Mouse (Mus musculus): Measurements from ENCODE around the gene Tmem52b. TPM values are rescaled to one million over a fixed set of nuclear protein-coding genes. Genes with fewer than 3 reads are reported as not detected.

Gene Tmem52b
- polyA plus RNA-seq, 1 experiment from 2014 or later = 0.24 TPM

GRCm38 (mm10) chr6:129541931-129542330 lies 29.6 kb downstream of the Tmem52b start:
- Histone ChIP-seq H3K27ac (no peak overlapping the region), H3K4me2 (replicated peaks) (no peak overlapping the region), H3K9me3 (ENCODE audit: control insufficient read depth, low read length) (no peaks in the 10 kb centered on the region), H3K9ac (no peak overlapping the region), H3K36me3 (replicated peaks; ENCODE audit: control insufficient read depth, insufficient read depth) (peaks cover 60% of the 10 kb centered on the region), H3K27me3 (ENCODE audit: control insufficient read depth, insufficient read depth, low read length) (no peaks in the 10 kb centered on the region), H3K4me3 (replicated peaks; ENCODE audit: low read length) (no peak overlapping the region), H3K4me1 (replicated peaks; ENCODE audit: control insufficient read depth, insufficient read depth, low read length) (0 out of 2 replicates have a peak, but pooled peaks cover under 1% of the 10 kb centered on the region)
- no peak for ATAC-seq (ENCODE audit: low FRiP score)
- no peak for DNase-seq (ENCODE audit: low spot score)
- WGBS = 36% methylated on average over 9 of the region's 9 CpGs

- H3K9me3 ChIP-seq (ENCODE audit: control insufficient read depth, low read length) = no peaks in the 10 kb centered on the region
- H3K36me3 ChIP-seq (replicated peaks; ENCODE audit: control insufficient read depth, insufficient read depth) = peaks cover 57% of the 10 kb centered on the region
- no peak overlapping the region for H3K9ac ChIP-seq
- DNase-seq (ENCODE audit: low spot score) = no peak
- no peaks in the 10 kb centered on the region for H3K4me1 ChIP-seq (replicated peaks; ENCODE audit: control insufficient read depth, insufficient read depth, low read length)
- no peak overlapping the region for H3K4me3 ChIP-seq (replicated peaks; ENCODE audit: low read length)
- H3K27me3 ChIP-seq (ENCODE audit: control insufficient read depth, insufficient read depth, low read length) = no peaks in the 10 kb centered on the region
- H3K27ac ChIP-seq = no peak overlapping the region
- ATAC-seq (ENCODE audit: low FRiP score) = no peak
- H3K4me2 ChIP-seq (replicated peaks) = no peak overlapping the region
- WGBS = 93% methylated on average over 3 of the region's 3 CpGs
Measured at GRCm38 (mm10) chr6:129542540-129542939, 30.2 kb downstream of the Tmem52b start.

GRCm38 (mm10) chr6:129543709-129544606 lies 31.6 kb downstream of the Tmem52b start:
- no peak overlapping the region for H3K4me2 ChIP-seq (replicated peaks)
- no peaks in the 10 kb centered on the region for H3K4me1 ChIP-seq (replicated peaks; ENCODE audit: control insufficient read depth, insufficient read depth, low read length)
- H3K9ac ChIP-seq = no peak overlapping the region
- WGBS = 54% methylated on average over 6 of the region's 6 CpGs
- H3K9me3 ChIP-seq (ENCODE audit: control insufficient read depth, low read length) = no peaks in the 10 kb centered on the region
- H3K36me3 ChIP-seq (replicated peaks; ENCODE audit: control insufficient read depth, insufficient read depth) = peaks cover 42% of the 10 kb centered on the region
- peak; percentile 80 for DNase-seq (ENCODE audit: low spot score)
- H3K4me3 ChIP-seq (replicated peaks; ENCODE audit: low read length) = no peak overlapping the region
- ATAC-seq (ENCODE audit: low FRiP score) = peak; percentile 85
- H3K27me3 ChIP-seq (ENCODE audit: control insufficient read depth, insufficient read depth, low read length) = no peaks in the 10 kb centered on the region
- no peak overlapping the region for H3K27ac ChIP-seq

GRCm38 (mm10) chr6:129547277-129547676 lies 34.9 kb downstream of the Tmem52b start:
- Histone ChIP-seq H3K4me1 (replicated peaks; ENCODE audit: control insufficient read depth, insufficient read depth, low read length) (no peaks in the 10 kb centered on the region), H3K4me3 (replicated peaks; ENCODE audit: low read length) (no peak overlapping the region), H3K36me3 (replicated peaks; ENCODE audit: control insufficient read depth, insufficient read depth) (peaks cover 10% of the 10 kb centered on the region; the same call in 1 of the 2 replicates), H3K4me2 (replicated peaks) (no peak overlapping the region), H3K9me3 (ENCODE audit: control insufficient read depth, low read length) (no peaks in the 10 kb centered on the region), H3K27ac (no peak overlapping the region), H3K27me3 (ENCODE audit: control insufficient read depth, insufficient read depth, low read length) (no peaks in the 10 kb centered on the region), H3K9ac (no peak overlapping the region)
- no peak for ATAC-seq (ENCODE audit: low FRiP score)
- no peak for DNase-seq (ENCODE audit: low spot score)
- WGBS = 90% methylated on average over 2 of the region's 2 CpGs

- no peak overlapping the region for H3K4me3 ChIP-seq (replicated peaks; ENCODE audit: low read length)
- no peak overlapping the region for H3K4me2 ChIP-seq (replicated peaks)
- WGBS = 83% methylated on average over 3 of the region's 3 CpGs
- no peak for DNase-seq (ENCODE audit: low spot score)
- no peak overlapping the region for H3K9ac ChIP-seq
- no peak for ATAC-seq (ENCODE audit: low FRiP score)
- no peaks in the 10 kb centered on the region for H3K27me3 ChIP-seq (ENCODE audit: control insufficient read depth, insufficient read depth, low read length)
- no peak overlapping the region for H3K27ac ChIP-seq
- H3K4me1 ChIP-seq (replicated peaks; ENCODE audit: control insufficient read depth, insufficient read depth, low read length) = no peaks in the 10 kb centered on the region
- no peaks in the 10 kb centered on the region for H3K9me3 ChIP-seq (ENCODE audit: control insufficient read depth, low read length)
- H3K36me3 ChIP-seq (replicated peaks; ENCODE audit: control insufficient read depth, insufficient read depth) = 0 out of 2 replicates have a peak, but pooled peaks cover 3% of the 10 kb centered on the region
Measured at GRCm38 (mm10) chr6:129548009-129548408, 35.7 kb downstream of the Tmem52b start.

- H3K4me1 ChIP-seq (replicated peaks; ENCODE audit: control insufficient read depth, insufficient read depth, low read length) = peaks cover 3% of the 10 kb centered on the region; the same call in 1 of the 2 replicates
- no peaks in the 10 kb centered on the region for H3K36me3 ChIP-seq (replicated peaks; ENCODE audit: control insufficient read depth, insufficient read depth)
- ATAC-seq (ENCODE audit: low FRiP score) (no peak), DNase-seq (ENCODE audit: low spot score) (no peak)
- H3K4me3 ChIP-seq (replicated peaks; ENCODE audit: low read length) = no peak overlapping the region
- no peak overlapping the region for H3K4me2 ChIP-seq (replicated peaks)
- H3K9me3 ChIP-seq (ENCODE audit: control insufficient read depth, low read length) = no peaks in the 10 kb centered on the region
- no peak overlapping the region for H3K9ac ChIP-seq
- H3K27ac ChIP-seq = no peak overlapping the region
- H3K27me3 ChIP-seq (ENCODE audit: control insufficient read depth, insufficient read depth, low read length) = no peaks in the 10 kb centered on the region
Measured at GRCm38 (mm10) chr6:129557298-129558023, 45.1 kb downstream of the Tmem52b start.

- Histone ChIP-seq H3K4me2 (replicated peaks) (0 out of 2 replicates have a peak overlapping the region, but pooled peaks have one; percentile 18), H3K36me3 (replicated peaks; ENCODE audit: control insufficient read depth, insufficient read depth) (no peaks in the 10 kb centered on the region), H3K27ac (no peak overlapping the region), H3K4me3 (replicated peaks; ENCODE audit: low read length) (no peak overlapping the region), H3K9ac (no peak overlapping the region), H3K9me3 (ENCODE audit: control insufficient read depth, low read length) (no peaks in the 10 kb centered on the region), H3K27me3 (ENCODE audit: control insufficient read depth, insufficient read depth, low read length) (no peaks in the 10 kb centered on the region), H3K4me1 (replicated peaks; ENCODE audit: control insufficient read depth, insufficient read depth, low read length) (peaks cover 3% of the 10 kb centered on the region; the same call in 1 of the 2 replicates)
- ATAC-seq (ENCODE audit: low FRiP score) = peak; percentile 90
- 16% methylated on average over 12 of the region's 12 CpGs for WGBS
- peak; percentile 88 for DNase-seq (ENCODE audit: low spot score)
Measured at GRCm38 (mm10) chr6:129558946-129559640, 46.7 kb downstream of the Tmem52b start.

- DNase-seq (ENCODE audit: low spot score) = no peak
- Histone ChIP-seq H3K4me2 (replicated peaks) (no peak overlapping the region), H3K9me3 (ENCODE audit: control insufficient read depth, low read length) (no peaks in the 10 kb centered on the region), H3K9ac (no peak overlapping the region), H3K4me3 (replicated peaks; ENCODE audit: low read length) (no peak overlapping the region), H3K27me3 (ENCODE audit: control insufficient read depth, insufficient read depth, low read length) (no peaks in the 10 kb centered on the region), H3K4me1 (replicated peaks; ENCODE audit: control insufficient read depth, insufficient read depth, low read length) (peaks cover 3% of the 10 kb centered on the region; the same call in 1 of the 2 replicates), H3K36me3 (replicated peaks; ENCODE audit: control insufficient read depth, insufficient read depth) (no peaks in the 10 kb centered on the region), H3K27ac (no peak overlapping the region)
- ATAC-seq (ENCODE audit: low FRiP score) = 0 out of 2 replicates have a peak, but pooled peaks have one; percentile 5
- 61% methylated on average over 4 of the region's 4 CpGs for WGBS
Measured at GRCm38 (mm10) chr6:129559641-129560027, 47.3 kb downstream of the Tmem52b start.

GRCm38 (mm10) chr6:129565257-129565656 lies 52.9 kb downstream of the Tmem52b start:
- ATAC-seq (ENCODE audit: low FRiP score) = no peak
- Histone ChIP-seq H3K4me1 (replicated peaks; ENCODE audit: control insufficient read depth, insufficient read depth, low read length) (no peaks in the 10 kb centered on the region), H3K27ac (no peak overlapping the region), H3K9me3 (ENCODE audit: control insufficient read depth, low read length) (no peaks in the 10 kb centered on the region), H3K36me3 (replicated peaks; ENCODE audit: control insufficient read depth, insufficient read depth) (no peaks in the 10 kb centered on the region), H3K27me3 (ENCODE audit: control insufficient read depth, insufficient read depth, low read length) (no peaks in the 10 kb centered on the region), H3K9ac (no peak overlapping the region), H3K4me2 (replicated peaks) (no peak overlapping the region), H3K4me3 (replicated peaks; ENCODE audit: low read length) (no peak overlapping the region)
- DNase-seq (ENCODE audit: low spot score) = no peak
- 83% methylated on average over 2 of the region's 2 CpGs for WGBS
